Mouse (Mus musculus): ENCODE data around the gene Col18a1.

Gene Col18a1

DNA sequence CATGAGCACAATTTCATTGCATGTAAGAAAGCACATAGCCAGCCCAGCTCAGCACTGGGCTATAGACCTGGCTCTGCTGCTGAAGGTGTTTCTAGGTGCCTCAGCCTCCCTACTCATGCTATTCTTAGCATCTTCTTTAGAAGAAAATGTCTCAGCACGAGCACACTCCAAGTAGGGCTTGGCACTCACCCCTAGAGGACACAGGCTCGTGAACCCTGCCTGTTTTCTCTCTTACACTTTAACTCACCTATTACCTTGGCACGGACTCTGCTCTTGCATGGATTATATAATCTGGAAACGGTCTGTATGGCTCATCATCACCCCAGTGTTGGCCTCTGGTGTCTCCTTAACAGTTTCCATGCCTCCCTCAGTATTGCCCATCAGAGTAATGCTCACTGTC is 154.7 kb downstream of the Col18a1 start:
- DNase-seq (ENCODE audit: low spot score): no peak

DNA sequence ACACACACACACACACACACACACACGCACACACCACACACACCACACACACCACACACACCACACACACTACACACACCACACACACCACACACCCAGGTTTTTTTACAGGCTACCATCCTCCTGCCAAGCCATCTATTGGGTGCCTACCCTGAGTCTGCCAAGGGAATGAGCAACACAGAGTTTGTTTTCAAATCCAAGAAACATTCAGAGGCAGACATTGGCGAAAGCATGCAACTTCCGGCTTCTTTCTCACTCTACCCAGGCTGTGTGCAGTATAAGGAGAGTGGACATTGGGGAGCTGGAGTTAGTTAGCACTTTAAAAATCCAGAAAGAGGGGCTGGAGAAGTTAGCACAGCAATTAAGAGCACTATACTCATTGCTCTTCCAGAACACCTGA is 157.7 kb downstream of the Col18a1 start:
- DNase-seq (ENCODE audit: low spot score): no peak

DNA sequence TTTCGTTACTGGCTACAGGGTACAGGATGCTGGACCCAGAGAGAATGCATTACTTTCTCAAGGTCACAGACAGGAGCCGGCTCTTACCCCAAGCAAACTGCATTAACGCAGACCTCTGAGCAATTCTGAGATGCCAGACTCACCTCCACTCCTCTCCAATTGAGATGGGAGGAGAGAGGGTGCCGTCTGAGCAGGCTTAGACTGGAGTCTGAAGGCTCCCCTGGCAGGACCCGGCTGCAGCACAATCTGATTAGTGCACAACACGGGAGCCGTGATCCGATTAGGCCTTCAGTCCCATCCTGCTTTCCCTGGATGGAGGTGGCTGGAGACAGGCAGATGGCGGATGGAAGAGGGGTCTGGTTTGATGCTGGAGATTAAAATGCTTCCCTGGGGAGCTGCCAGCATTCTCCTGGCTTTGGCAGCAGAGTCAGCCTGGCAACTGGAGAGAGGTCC is 158.2 kb downstream of the Col18a1 start:
- no peak for DNase-seq (ENCODE audit: low spot score)

DNA sequence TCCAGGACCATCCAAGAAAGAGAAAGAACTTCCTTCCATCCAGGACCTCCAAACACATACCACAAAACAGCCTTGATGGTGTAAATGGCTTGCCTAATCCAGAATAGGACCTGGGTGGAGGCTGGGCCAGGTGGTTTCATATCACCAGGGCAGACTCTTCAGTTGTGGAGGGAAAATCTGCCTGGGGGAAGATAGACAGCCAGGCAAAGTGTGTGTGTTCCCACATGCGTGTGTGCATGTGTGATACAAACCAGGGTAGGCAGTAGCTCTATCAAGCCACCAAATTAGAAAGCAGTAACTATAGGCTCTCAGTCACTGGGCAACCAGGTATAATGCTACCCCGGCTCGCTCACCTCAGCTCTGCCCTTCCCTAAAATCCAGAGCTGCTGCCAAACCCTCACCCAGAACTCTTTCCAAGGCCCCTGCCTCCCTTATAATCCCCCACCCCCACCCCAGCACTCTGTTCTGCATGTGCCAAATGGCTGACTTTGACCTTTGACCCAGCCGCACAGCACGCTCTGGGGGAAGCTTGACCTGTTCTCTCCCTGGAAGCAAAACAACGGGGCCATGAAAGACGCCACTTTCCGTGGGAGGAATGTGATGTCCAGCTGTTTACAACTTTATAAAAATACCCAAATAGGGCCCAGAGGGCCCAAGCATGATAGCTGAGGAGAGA is 158.8 kb downstream of the Col18a1 start:
- no peak for DNase-seq (ENCODE audit: low spot score)

DNA sequence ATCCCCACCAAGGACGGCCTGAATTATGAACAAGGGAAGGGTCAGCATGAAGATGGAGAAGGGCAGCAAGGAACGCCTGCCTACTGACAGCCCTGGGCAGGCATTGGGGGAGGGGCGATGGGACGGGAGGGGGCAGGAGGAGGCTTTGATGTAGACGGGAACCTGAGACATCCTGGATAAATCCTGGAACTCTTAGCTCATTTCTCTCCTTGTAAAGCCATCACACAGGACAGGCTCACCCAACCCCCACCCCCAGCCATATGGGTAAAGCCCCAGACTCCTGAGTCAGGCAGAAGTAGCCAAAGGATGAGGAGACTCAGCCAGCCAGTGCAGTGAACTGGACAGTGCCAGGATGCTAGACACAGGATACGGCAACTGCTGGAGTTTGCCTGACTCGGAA is 161.4 kb downstream of the Col18a1 start:
- no peak for DNase-seq (ENCODE audit: low spot score)
